Mouse (Mus musculus) right cerebral cortex, adult 2 months (tissue): ENCODE measurements around the gene Cma1.
A peak's percentile ranks its signal among the peaks of the same experiment; 100 is the strongest.
"Not testable (repeated sequence)": the region's sequence is repeated elsewhere in the genome, so short reads cannot be mapped to it uniquely, and the experiment has no call there.

ENCODE experiments used
- DNase-seq, 2 experiments: peaks; one replicate each; pipeline ENCODE4 v3.0.0; 2021 to 2022; ENCODE audit warnings: low spot score in 2 of 2

Gene Cma1

DNA sequence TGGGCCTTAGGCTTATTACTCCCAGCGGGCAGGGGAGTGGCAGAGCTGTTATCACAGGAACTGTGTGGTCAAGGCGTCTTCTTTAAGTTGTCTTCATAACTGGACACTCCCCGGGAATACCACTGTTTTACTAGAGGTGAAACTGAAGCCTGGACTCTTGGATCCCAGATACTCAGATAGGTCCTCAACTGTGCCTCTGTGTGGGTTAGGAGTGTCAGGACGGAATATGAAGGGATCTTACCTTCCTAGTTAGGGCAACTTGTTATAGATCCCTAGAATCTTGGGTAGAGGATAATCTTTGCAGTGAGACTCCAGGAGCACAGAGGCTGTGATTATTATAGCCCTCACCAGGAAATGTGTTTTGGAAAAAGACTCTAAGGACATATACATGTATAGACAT is at the start of gene Cma1:
Gene Cma1, minus strand, starts transcription at position 101 of the 400 bp plus-strand sequence.
- DNase-seq = no peak

DNA sequence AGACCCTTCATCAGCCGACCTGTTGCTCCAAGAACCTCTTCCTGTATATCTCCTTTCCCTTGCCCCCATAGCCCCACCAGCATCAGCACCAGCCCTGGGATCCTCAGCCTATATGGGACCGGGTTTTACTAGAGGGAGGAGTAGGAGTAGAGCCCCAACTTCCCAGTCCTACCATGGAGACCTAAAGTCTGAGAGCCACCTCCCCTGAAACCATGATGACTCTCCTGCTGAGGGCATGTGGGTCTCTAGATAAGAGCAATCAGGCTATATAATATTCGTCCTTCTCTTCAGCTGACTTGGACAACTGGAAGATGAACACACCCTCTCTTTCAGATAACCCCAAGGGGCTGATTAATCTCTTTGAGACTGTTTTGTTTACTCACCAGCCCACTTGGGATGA is 43.0 kb upstream of the Cma1 start:
- not testable (repeated sequence) for DNase-seq

- DNase-seq = not testable (repeated sequence)
Measured at GRCm38 (mm10) chr14:55963900-55964299, 19.4 kb upstream of the Cma1 start.

DNA sequence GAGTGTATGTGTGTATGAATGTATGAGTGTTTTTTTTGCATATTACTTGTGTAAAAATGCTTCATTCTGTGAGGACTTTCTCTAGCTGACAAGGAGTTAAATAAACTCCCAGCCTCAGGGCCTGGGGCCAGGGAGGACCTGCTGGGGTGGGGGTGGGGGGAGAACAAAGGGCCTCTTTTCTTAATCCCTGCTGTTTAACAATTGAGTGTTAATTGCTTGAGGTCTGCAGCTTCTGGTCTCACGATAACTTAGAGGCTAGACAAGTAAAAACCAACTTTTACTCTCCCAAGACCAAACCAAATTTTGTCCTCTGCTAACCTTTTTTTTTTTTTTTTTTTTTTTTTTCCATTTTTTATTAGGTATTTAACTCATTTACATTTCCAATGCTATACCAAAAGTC is 18.8 kb upstream of the Cma1 start:
- no peak for DNase-seq

- DNase-seq = no peak
Measured at GRCm38 (mm10) chr14:55950346-55951030, 6.0 kb upstream of the Cma1 start, which contains the start of gene Cma2. Gene Cma2 (plus strand): TSS chr14:55950980.

DNA sequence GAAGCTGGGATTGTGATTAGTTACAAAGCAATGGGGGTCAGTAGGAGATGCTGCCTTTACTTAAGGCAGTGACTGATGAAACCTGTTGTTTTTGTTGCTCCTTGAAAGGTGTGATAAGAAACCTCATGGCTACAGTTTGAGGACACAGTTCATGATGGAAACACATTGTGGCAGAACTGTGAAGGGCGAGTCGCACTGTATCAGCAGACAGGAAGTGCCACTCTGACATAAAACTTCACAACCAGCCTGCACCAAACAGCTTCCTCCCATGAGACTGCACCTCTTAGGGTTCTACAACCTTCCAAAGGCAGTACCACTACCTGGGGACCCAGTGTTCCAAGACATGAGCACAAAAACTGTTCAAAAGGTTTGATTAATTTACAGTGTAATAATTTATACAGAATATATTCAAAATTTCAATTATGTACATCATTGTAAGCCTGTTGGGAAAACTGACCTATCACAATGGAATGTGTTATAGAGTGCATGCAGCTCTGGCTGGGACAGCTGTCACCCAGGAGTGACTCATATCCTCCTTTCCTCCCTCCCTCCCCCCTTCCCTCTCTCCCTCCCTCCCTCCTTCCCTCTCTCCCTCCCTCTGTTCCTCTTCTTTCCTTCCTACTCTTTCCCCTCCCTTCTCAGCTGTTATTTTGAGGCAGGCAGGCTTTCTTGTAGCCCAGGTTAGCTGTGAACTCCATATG is 1.9 kb upstream of the Cma1 start:
- DNase-seq = no peak

GRCm38 (mm10) chr14:55943601-55944000 is 874 bp downstream of the Cma1 start:
- no peak for DNase-seq

DNA sequence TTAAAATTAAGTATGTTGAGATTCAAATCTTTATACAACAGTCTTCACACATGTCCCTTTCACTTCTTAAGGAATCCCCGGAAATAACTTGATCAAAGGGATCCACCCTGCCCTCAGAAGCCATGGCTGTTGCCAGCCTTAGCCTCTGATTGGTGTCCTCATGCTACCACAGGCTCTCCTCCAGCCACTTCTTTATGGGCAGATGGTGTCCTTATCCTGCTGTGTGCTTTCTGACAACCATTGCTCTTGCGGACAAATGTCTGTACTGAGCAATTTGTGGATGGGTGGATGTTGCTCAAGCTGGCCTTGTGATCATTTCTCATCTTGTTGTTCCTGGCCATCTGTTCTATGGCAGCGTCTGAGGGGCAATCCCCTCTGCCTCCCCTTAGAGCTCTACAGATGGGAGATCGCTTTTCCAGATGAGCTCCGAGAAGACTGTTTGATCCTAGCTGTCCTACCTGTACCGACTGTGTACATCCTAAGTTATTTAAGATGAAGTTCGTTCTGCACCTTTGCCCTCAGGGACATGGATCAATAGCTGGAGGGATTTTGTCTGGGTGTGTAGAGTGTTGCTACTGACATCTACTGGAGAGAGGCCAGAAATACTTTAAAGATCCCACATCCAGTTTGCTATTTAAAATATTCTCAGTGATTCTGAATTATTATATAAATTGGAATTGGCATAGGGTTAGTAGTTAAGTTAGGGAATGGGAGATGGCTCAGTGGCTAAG is 4.2 kb downstream of the Cma1 start:
- no peak for DNase-seq

GRCm38 (mm10) chr14:55933586-55933985 is 10.9 kb downstream of the Cma1 start:
- DNase-seq = no peak

GRCm38 (mm10) chr14:55929263-55929997 is 15.0 kb downstream of the Cma1 start:
- no peak for DNase-seq

- no peak for DNase-seq
Measured at GRCm38 (mm10) chr14:55926847-55927246, 17.6 kb downstream of the Cma1 start.

DNA sequence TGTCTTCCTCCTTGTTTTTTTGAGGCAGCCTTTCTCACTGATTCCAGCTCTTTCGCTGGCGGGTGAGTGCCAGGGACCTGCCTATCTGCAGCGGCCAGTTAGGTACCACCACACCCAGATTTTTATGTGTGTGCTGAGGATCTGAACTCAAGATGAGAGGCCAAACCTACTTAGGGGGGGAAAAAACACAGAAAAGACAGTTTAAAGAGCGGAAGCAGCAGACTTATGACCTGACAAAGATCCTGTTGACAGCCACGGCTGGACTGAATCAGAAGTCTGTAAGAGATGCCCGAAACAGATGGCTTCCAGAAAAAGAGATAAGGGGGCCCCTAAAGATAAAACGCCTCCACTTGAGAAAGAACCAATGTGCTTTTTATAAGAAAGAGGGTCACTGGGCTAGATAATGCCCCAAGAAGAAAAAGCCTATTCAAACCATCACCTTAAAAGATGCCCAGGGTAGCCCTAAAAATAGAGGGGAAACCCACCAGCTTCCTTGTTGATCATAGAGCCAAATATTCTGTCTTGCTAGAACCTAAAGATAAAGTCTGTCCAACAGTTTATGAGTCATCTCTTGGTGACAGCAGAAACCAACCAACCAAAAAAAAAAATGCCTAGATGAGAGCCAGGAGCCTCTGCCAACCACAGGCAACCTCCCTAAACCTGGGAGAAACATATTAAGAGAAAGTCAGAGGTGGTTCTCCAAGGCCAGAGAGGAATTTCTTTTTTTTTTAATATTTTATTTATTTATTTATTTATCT is 21.8 kb downstream of the Cma1 start:
- peak; percentile 5 for DNase-seq

GRCm38 (mm10) chr14:55918240-55919082 is 26.0 kb downstream of the Cma1 start:
- peak; percentile 78 to 85 for DNase-seq

- no peak for DNase-seq
Measured at GRCm38 (mm10) chr14:55913406-55913805, 31.1 kb downstream of the Cma1 start.

DNA sequence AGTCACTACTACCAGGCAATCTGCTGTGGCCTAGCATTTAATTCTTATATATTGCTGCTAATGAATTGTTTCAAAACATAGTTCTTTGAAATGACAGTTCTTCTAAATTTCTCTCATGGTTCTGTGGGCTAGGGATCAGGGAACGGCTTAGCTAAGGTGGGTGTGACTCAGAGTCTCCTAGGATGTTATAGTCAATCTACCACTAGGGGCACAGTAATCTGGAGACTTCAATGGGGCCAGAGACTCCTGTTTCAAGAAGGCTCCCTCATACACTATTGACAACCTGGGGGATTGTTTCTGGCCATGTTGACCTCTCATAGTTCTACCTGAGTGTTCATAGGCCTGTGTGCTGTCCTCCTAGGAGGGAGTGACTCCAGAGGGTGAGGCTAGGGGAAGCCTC is 39.0 kb downstream of the Cma1 start:
- no peak for DNase-seq

- DNase-seq = no peak
Measured at GRCm38 (mm10) chr14:55900414-55900755, 44.1 kb downstream of the Cma1 start.

- peak; percentile 86 for DNase-seq
Measured at GRCm38 (mm10) chr14:55899701-55900413, 44.6 kb downstream of the Cma1 start, which contains the start of gene Sdr39u1. Gene Sdr39u1 (minus strand): TSS chr14:55900293.

DNA sequence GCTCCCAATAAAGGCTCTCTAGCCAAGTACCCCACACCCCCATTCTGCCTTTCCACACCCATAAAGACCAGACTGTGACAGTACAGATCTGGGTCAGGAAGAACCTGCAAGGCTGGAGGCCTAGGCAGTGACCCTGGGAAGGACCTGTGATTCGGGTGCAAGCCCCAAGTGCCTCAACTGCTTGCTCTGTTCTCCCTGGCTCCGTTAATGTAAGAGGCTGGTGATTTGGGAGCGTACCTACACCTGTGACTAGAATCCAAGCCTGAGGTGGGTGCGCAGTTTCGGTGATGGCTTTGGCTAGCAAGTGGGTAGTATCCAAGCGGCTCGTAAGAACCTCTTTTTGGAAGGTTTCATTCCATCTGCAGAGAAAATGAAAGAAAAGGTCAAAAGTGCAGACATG is 45.5 kb downstream of the Cma1 start:
- DNase-seq = no peak

- no peak for DNase-seq
Measured at GRCm38 (mm10) chr14:55897671-55898070, 46.8 kb downstream of the Cma1 start.
